Mouse (Mus musculus): ENCODE measurements around the gene Syngr1. TPM values are rescaled to one million over a fixed set of nuclear protein-coding genes. Genes with fewer than 3 reads are reported as not detected.

Gene Syngr1
- total RNA-seq, 2 experiments from 2014 or later: 8.7 to 8.8 TPM

GRCm38 (mm10) chr15:80088637-80089036 lies 2.5 kb upstream of the Syngr1 start:
- peak; percentile 63 to 88 for DNase-seq (ENCODE audit: low spot score in 2 of 2)

GRCm38 (mm10) chr15:80090155-80090554 lies 979 bp upstream of the Syngr1 start:
- DNase-seq (ENCODE audit: low spot score in 2 of 2): no peak

- DNase-seq (ENCODE audit: low spot score in 2 of 2): no peak
Observed at GRCm38 (mm10) chr15:80090741-80091120, 403 bp upstream of the Syngr1 start.

- DNase-seq (ENCODE audit: low spot score in 2 of 2): no peak
Observed at GRCm38 (mm10) chr15:80092041-80092441, 907 bp downstream of the Syngr1 start.

- DNase-seq (ENCODE audit: low spot score in 2 of 2): no peak
Observed at GRCm38 (mm10) chr15:80092599-80092998, 1.5 kb downstream of the Syngr1 start.

- DNase-seq (ENCODE audit: low spot score in 2 of 2): no peak
Observed at GRCm38 (mm10) chr15:80094201-80094600, 3.1 kb downstream of the Syngr1 start.

GRCm38 (mm10) chr15:80095596-80095995 lies 4.5 kb downstream of the Syngr1 start:
- DNase-seq (ENCODE audit: low spot score in 2 of 2): no peak

- no peak for DNase-seq (ENCODE audit: low spot score in 2 of 2)
Observed at GRCm38 (mm10) chr15:80096406-80096805, 5.3 kb downstream of the Syngr1 start.

GRCm38 (mm10) chr15:80096946-80097881 lies 6.1 kb downstream of the Syngr1 start:
- DNase-seq (ENCODE audit: low spot score in 2 of 2): peak in 1 of 2 experiments; percentile 49

GRCm38 (mm10) chr15:80097999-80098461 lies 6.9 kb downstream of the Syngr1 start:
- DNase-seq (ENCODE audit: low spot score in 2 of 2): no peak

- DNase-seq (ENCODE audit: low spot score in 2 of 2): no peak
Observed at GRCm38 (mm10) chr15:80098809-80099208, 7.7 kb downstream of the Syngr1 start.

GRCm38 (mm10) chr15:80099477-80099876 lies 8.3 kb downstream of the Syngr1 start:
- no peak for DNase-seq (ENCODE audit: low spot score in 2 of 2)

GRCm38 (mm10) chr15:80100196-80100595 lies 9.1 kb downstream of the Syngr1 start:
- no peak for DNase-seq (ENCODE audit: low spot score in 2 of 2)

- no peak for DNase-seq (ENCODE audit: low spot score in 2 of 2)
Observed at GRCm38 (mm10) chr15:80100871-80101270, 9.7 kb downstream of the Syngr1 start.

- DNase-seq (ENCODE audit: low spot score in 2 of 2): no peak
Observed at GRCm38 (mm10) chr15:80101503-80101902, 10.4 kb downstream of the Syngr1 start.

- DNase-seq (ENCODE audit: low spot score in 2 of 2): no peak
Observed at GRCm38 (mm10) chr15:80102495-80102894, 11.4 kb downstream of the Syngr1 start.

GRCm38 (mm10) chr15:80105490-80106410 lies 14.6 kb downstream of the Syngr1 start:
- no peak for DNase-seq (ENCODE audit: low spot score in 2 of 2)

- DNase-seq (ENCODE audit: low spot score in 2 of 2): no peak
Observed at GRCm38 (mm10) chr15:80107143-80107542, 16.0 kb downstream of the Syngr1 start.

GRCm38 (mm10) chr15:80107575-80107974 lies 16.4 kb downstream of the Syngr1 start:
- DNase-seq (ENCODE audit: low spot score in 2 of 2): no peak

GRCm38 (mm10) chr15:80111436-80111835 lies 20.3 kb downstream of the Syngr1 start:
- no peak for DNase-seq (ENCODE audit: low spot score in 2 of 2)

GRCm38 (mm10) chr15:80112499-80112898 lies 21.4 kb downstream of the Syngr1 start:
- no peak for DNase-seq (ENCODE audit: low spot score in 2 of 2)

GRCm38 (mm10) chr15:80114414-80114813 lies 23.3 kb downstream of the Syngr1 start:
- DNase-seq (ENCODE audit: low spot score in 2 of 2): no peak

Measured in gastrocnemius, postnatal 4 days (tissue).